Mouse (Mus musculus) limb, embryonic 11.5 days (tissue): ENCODE measurements at regions not wholly inside any gene's neighbourhood (a gene's known extent, or its start where the extent isn't known, plus 50 kb on each side); places are given as distances from the start of the nearest gene placed in this dataset.

ENCODE experiments used
- ATAC-seq: fragments of 200-750 bp; cut with Nextera tagmentation; 2 replicates; pipeline ENCODE4 v1.8.0; 2017; ENCODE audit warnings: low read depth; ENCODE audit not compliant: insufficient number of reproducible peaks, low FRiP score, low TSS enrichment
- DNase-seq: peaks from one replicate; pipeline ENCODE4 v3.0.0-alpha.2; 2015; ENCODE audit warnings: low spot score
- H3K27ac ChIP-seq: fragments of 300-500 bp; sonication (generic); replicated peaks from 2 replicates; pipeline ENCODE4 v1.5.1; 2014; ENCODE audit warnings: low read depth, mild to moderate bottlenecking, low read length
- H3K27me3 ChIP-seq: fragments of 300-500 bp; sonication (generic); 2 replicates; pipeline ENCODE4 v1.6.1; 2014; ENCODE audit warnings: mild to moderate bottlenecking, low read length, mixed read lengths; ENCODE audit not compliant: control insufficient read depth, insufficient read depth
- H3K36me3 ChIP-seq: fragments of 300-500 bp; sonication (generic); 2 replicates; pipeline ENCODE4 v1.6.1; 2014; ENCODE audit warnings: mild to moderate bottlenecking, low read length, moderate library complexity, mixed read lengths; ENCODE audit not compliant: control insufficient read depth, insufficient read depth
- H3K4me1 ChIP-seq: fragments of 300-500 bp; sonication (generic); 2 replicates; pipeline ENCODE4 v1.6.1; 2014; ENCODE audit warnings: low read length, mixed read lengths; ENCODE audit not compliant: control insufficient read depth, insufficient read depth
- H3K4me2 ChIP-seq: fragments of 300-500 bp; sonication (generic); 2 replicates; pipeline ENCODE4 v1.6.1; 2014; ENCODE audit warnings: low read depth, mild to moderate bottlenecking, moderate library complexity; ENCODE audit not compliant: severe bottlenecking
- H3K4me3 ChIP-seq: fragments of 300-500 bp; sonication (generic); 2 replicates; pipeline ENCODE4 v1.5.1; 2014; ENCODE audit warnings: low read depth, low read length
- H3K9ac ChIP-seq: fragments of 300-500 bp; sonication (generic); 2 replicates; pipeline ENCODE4 v1.6.1; 2014; ENCODE audit warnings: mild to moderate bottlenecking, low read length
- H3K9me3 ChIP-seq: fragments of 300-500 bp; sonication (generic); 2 replicates; pipeline ENCODE4 v1.6.1; 2016; ENCODE audit warnings: low read length; ENCODE audit not compliant: control insufficient read depth
- WGBS: fragments of 180-500 bp; shearing (Covaris S2); extraction: QIAGEN DNeasy Blood & Tissue Kit; methylation state at CpG from one replicate; pipeline ENCODE4 v1.1.7; 2014; 5-methylcytosine and 5-hydroxymethylcytosine counted together

- Histone ChIP-seq H3K4me2 (no peak overlapping the region), H3K27me3 (no peaks in the 10 kb centered on the region)
- WGBS, result 89% methylated on average over 2 of the region's 2 CpGs
These were observed 207.5 kb downstream of the Qk start for GRCm38 (mm10) chr17:10112118-10112517.

DNA sequence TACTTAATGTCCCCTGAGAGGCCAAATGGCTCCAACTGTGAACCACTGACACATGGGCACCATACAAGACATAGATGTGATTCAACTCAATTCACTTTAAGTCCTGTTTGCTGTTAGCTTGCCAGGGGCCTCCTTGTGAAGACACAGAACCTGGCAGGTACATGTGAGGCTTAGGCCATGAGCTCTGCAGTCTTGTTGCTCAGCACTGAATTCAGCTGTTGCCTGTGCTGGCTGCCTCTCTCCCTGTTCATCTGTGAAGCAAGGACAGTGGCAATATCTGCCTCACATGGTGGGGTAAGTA, 209.3 kb downstream of the Qk start:
- Histone ChIP-seq H3K27me3 (no peaks in the 10 kb centered on the region), H3K27ac (no peak overlapping the region)

More at GRCm38 (mm10) chr17:10112118-10112517, 207.5 kb downstream of the Qk start:
- ATAC-seq (no peak), DNase-seq (no peak)
- Histone ChIP-seq H3K9ac (no peak overlapping the region), H3K4me3 (no peak overlapping the region), H3K27ac (no peak overlapping the region), H3K4me1 (no peaks in the 10 kb centered on the region), H3K9me3 (no peaks in the 10 kb centered on the region), H3K36me3 (no peaks in the 10 kb centered on the region)

DNA sequence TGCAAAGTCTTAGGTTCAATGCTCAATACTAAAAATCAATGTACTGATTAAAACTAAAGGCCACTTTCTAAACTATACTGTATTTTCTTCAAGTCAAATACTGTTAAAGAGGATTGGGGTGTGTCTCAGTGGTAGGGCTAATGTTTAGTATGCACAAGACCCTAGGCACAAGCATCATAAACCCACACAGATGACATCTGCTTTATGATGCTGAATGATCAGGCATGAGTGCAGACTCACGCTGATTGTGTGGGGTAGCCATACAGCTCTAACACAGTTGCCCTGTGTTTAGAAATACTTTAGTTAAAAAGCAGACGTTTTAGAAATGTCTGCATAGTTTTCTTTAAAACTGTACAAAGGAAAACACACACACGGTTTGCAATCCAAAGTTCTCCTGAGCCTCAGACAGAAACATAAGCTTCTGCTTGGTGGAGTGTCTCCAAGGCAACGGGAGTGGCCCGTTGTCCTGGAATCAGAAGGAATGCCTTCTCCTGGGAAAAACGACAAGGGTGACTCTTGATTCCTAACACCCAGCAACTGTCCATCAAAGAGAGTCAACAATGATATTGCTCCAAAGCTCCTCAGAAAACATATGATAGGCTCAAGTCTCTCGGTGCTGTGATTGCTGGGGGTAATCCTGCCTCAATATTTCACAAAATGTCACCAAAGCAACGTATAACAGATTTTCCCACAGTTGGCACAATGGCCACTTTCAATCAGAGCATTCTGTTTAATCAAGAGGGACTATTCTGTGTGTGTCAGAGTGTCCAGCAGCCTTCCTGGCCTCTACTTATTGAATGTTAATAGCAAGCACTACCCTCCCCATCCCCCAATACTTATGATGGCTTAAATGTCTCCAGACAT, 209.9 kb downstream of the Qk start:
- Histone ChIP-seq H3K4me3 (no peak overlapping the region), H3K27ac (no peak overlapping the region), H3K36me3 (no peaks in the 10 kb centered on the region), H3K9me3 (no peaks in the 10 kb centered on the region), H3K27me3 (no peaks in the 10 kb centered on the region), H3K4me1 (no peaks in the 10 kb centered on the region), H3K9ac (no peak overlapping the region), H3K4me2 (no peak overlapping the region)
- DNase-seq (no peak), ATAC-seq (no peak)
- WGBS, result 69% methylated on average over 8 of the region's 8 CpGs

More for the DNA sequence above, 209.3 kb downstream of the Qk start:
- no peaks in the 10 kb centered on the region for H3K36me3 ChIP-seq
- no peak overlapping the region for H3K4me2 ChIP-seq
- H3K4me3 ChIP-seq, result no peak overlapping the region
- H3K4me1 ChIP-seq, result no peaks in the 10 kb centered on the region
- DNase-seq (no peak), ATAC-seq (no peak)
- H3K9ac ChIP-seq, result no peak overlapping the region
- H3K9me3 ChIP-seq, result no peaks in the 10 kb centered on the region

DNA sequence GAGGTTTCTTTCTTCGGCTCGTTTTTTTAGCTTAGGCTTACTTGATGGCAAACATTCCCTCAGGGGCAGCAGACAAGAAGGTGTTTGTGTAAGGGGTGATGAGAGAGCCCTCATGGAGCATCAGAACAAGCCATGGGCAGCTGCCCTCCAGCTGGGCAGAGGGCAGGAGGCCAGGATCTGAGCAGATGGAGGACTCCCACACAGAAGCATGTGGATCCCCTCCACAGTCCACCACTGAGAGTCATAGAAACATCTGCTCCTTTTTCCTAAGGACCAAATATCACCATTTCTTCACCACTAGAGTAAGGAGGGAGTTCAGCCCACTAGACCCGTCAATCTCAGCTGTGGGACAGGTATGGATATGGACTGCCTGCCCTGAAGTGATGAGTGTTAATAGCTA, 214.4 kb downstream of the Qk start:
- Histone ChIP-seq H3K9ac (no peak overlapping the region), H3K4me3 (no peak overlapping the region), H3K27ac (no peak overlapping the region), H3K27me3 (no peaks in the 10 kb centered on the region), H3K4me2 (no peak overlapping the region), H3K9me3 (no peaks in the 10 kb centered on the region), H3K36me3 (no peaks in the 10 kb centered on the region), H3K4me1 (no peaks in the 10 kb centered on the region)
- 85% methylated on average over 3 of the region's 3 CpGs for WGBS
- DNase-seq (no peak), ATAC-seq (no peak)

DNA sequence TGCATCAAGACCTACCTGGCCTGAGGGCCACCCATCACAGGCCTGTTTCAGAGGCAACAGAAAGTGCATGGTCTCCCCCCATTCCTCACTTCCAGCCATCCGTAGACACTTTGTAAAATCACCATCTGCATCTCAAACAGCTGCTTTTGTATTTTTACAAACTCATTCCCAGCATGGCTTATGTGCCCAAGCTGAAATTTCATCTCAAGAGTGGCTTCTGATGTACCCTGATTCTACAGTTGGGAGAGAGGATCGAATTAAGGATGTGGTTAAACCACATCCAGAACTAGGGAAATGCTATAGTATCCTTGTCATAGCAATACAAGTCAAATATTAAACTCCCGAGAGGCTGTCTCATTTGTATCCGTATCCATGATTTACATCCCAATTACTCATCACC, 221.5 kb downstream of the Qk start:
- ATAC-seq (no peak), DNase-seq (no peak)
- Histone ChIP-seq H3K27ac (no peak overlapping the region), H3K36me3 (no peaks in the 10 kb centered on the region), H3K4me3 (no peak overlapping the region), H3K4me2 (no peak overlapping the region), H3K9me3 (no peaks in the 10 kb centered on the region), H3K9ac (no peak overlapping the region), H3K4me1 (no peaks in the 10 kb centered on the region), H3K27me3 (no peaks in the 10 kb centered on the region)
- WGBS, result 87% methylated on average over 4 of the region's 4 CpGs

GRCm38 (mm10) chr17:10097691-10098090, 222.0 kb downstream of the Qk start:
- Histone ChIP-seq H3K27ac (no peak overlapping the region), H3K4me3 (no peak overlapping the region), H3K4me1 (no peaks in the 10 kb centered on the region), H3K9me3 (no peaks in the 10 kb centered on the region), H3K36me3 (no peaks in the 10 kb centered on the region), H3K9ac (no peak overlapping the region), H3K4me2 (no peak overlapping the region), H3K27me3 (no peaks in the 10 kb centered on the region)
- DNase-seq (no peak), ATAC-seq (no peak)

- H3K27ac ChIP-seq, result no peak overlapping the region
- 91% methylated on average over 3 of the region's 3 CpGs for WGBS
- DNase-seq, result no peak
These were observed 223.8 kb downstream of the Qk start for GRCm38 (mm10) chr17:10095841-10096301.

DNA sequence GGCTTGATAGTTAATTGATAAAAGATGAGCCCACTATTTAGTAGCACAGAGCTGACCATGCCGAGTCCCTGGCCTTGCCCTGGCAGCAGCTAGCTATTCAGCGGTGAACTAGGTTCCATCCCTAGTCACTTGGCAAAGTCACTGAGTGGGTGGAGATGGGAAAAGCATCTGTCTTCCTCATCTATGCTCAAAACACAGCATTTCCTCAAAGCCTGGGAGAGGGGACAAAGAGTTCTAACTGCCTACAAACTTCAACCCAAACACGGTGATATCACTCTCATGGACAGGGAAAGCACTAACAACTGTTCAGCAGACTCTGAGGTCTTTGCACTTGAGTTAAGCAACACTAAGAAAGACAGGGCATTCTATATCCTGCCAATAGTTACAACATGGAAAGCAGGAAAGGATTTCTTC, 225.5 kb downstream of the Qk start:
- Histone ChIP-seq H3K4me3 (no peak overlapping the region), H3K36me3 (no peaks in the 10 kb centered on the region), H3K27me3 (no peaks in the 10 kb centered on the region), H3K4me1 (no peaks in the 10 kb centered on the region), H3K4me2 (no peak overlapping the region), H3K27ac (no peak overlapping the region), H3K9me3 (no peaks in the 10 kb centered on the region), H3K9ac (no peak overlapping the region)
- 79% methylated on average over 3 of the region's 3 CpGs for WGBS
- DNase-seq (no peak), ATAC-seq (no peak)

More at GRCm38 (mm10) chr17:10095841-10096301, 223.8 kb downstream of the Qk start:
- Histone ChIP-seq H3K27me3 (no peaks in the 10 kb centered on the region), H3K9me3 (no peaks in the 10 kb centered on the region), H3K36me3 (no peaks in the 10 kb centered on the region), H3K4me2 (no peak overlapping the region), H3K4me1 (no peaks in the 10 kb centered on the region), H3K4me3 (no peak overlapping the region), H3K9ac (no peak overlapping the region)
- ATAC-seq, result no peak
